Mouse (Mus musculus): ENCODE data around the gene Tbx19. TPM values are rescaled to one million over a fixed set of nuclear protein-coding genes. Genes with fewer than 3 reads are reported as not detected.

Tbx19 gene
- not detected for polyA plus RNA-seq (2015; fragmentation: Illumina TruSeq; extraction: RNeasy Lipid Tissue Mini Kit (QIAGEN cat#74804); ENCODE audit: insufficient read depth, low read depth, low replicate concordance)

DNA sequence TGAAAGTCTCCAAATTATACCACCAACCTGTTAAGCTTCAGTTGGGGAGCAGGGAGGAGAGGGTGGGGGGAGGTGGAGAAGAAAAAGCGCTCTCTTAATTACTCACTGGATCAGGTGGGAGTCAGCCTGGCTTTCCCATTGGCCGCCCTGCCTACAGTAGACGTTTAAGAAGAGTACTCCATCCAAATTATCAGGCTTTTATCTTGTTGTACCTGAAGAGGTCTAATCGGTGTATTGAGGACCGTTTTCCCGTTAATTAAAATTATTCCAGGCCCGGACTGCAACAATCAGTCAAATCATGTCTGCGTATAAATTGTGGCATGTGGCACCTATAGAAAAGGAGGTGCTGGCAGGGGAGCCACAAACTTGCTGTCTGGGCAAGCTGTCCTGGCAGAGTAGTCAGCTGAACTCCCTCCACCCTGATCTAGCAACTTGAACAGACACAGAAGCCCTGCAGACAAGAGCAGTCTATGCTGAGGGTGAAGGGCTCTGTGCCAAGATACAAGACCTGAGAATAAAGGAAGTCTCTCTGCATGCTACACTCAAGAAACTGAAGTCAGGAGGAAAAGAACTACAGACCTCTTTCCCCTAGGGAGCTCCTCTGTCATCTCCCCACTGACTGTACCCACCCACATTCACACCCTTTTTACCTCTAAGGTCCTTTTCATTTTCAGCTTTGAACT is at the start of gene Tbx19:
Tbx19 (minus strand) TSS at position 51 of the 683 bp plus-strand sequence.

DNA sequence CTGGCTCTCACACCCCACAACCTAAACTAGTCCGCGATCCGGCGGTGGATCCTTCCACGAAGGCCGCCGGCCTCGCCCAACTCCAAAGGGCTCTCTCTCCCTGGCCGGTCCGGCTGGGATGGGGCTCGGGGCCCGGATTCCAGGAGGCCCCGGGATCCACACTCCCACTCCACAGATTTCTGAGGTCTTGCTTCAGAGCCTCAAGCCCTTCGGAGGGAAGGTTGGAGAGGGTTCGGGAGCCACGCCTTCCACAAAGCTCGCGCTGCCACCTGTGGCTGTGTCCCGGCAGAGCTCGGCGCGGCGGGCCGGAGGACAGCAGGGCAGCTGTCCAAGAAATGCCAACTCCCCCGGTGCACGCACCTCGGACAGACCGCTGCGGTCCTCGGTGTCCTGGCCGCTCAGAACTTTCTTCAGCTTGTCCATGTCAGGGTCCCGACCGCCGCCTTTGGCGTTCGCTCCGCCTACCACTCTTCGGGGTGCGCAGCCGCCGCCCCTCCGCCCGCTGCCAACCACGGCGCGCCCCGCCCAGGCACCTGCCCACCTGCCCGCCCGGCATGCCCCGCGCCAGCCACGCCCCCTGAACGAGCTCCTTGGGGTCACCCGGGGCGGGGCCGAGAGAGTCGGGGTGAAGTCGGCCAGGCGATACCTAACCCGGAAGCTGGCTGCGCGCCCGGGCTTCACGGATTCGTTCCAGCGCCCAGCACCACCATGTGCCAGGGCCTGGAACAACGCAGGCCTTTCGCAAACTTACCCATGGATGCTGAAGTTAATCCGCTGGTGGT is 33.5 kb upstream of the Tbx19 start, which contains the start of gene Sft2d2:
Sft2d2 (minus strand) TSS at position 559 of the 782 bp plus-strand sequence.

Other genes with a start within 250 kb of the Tbx19 start
- not detected for gene Xcl1, start 225.2 kb downstream of the Tbx19 start, polyA plus RNA-seq (2015; fragmentation: Illumina TruSeq; extraction: RNeasy Lipid Tissue Mini Kit (QIAGEN cat#74804); ENCODE audit: insufficient read depth, low read depth, low replicate concordance)
- gene Sft2d2, start 33.7 kb upstream of the Tbx19 start, polyA plus RNA-seq (2015; fragmentation: Illumina TruSeq; extraction: RNeasy Lipid Tissue Mini Kit (QIAGEN cat#74804); ENCODE audit: insufficient read depth, low read depth, low replicate concordance) = 7.4 TPM
- gene Tiprl, start 76.2 kb upstream of the Tbx19 start, polyA plus RNA-seq (2015; fragmentation: Illumina TruSeq; extraction: RNeasy Lipid Tissue Mini Kit (QIAGEN cat#74804); ENCODE audit: insufficient read depth, low read depth, low replicate concordance) = 8.1 TPM
- 0.59 TPM for gene Gpr161, start 135.0 kb upstream of the Tbx19 start, polyA plus RNA-seq (2015; fragmentation: Illumina TruSeq; extraction: RNeasy Lipid Tissue Mini Kit (QIAGEN cat#74804); ENCODE audit: insufficient read depth, low read depth, low replicate concordance)

Data from pancreas, adult 10 weeks (tissue).